Mouse (Mus musculus): ENCODE results near the gene Prox2. TPM values are rescaled to one million over a fixed set of nuclear protein-coding genes. Genes with fewer than 3 reads are reported as not detected.

The Prox2 gene
- polyA plus RNA-seq, 1 experiment = 1.9 TPM

DNA sequence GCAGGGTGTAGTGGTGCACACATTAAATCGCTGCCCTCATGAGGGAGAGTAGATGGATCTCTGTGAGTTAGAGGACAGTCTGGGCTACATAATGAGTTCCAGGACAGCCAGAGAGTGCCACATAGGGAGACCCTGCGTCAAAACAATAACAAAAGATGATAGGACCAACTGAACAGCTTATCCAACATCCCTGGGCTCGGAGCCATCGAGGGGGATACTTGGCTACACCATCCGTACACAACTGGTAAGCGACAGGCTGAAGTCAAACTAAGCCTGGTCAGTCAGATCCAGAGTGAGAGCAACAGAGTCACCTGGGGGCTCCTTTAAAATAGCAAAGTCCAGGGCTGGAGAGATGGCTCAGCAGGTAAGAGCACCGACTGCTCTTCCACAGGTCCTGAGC is 14.7 kb downstream of the Prox2 start:
- Histone ChIP-seq H3K79me2 (ENCODE audit: control insufficient read depth, insufficient read depth) (no peaks in the 10 kb centered on the region), H3K27me3 (ENCODE audit: control insufficient read depth, insufficient read depth, insufficient read length) (no peaks in the 10 kb centered on the region), H3ac (ENCODE audit: control insufficient read depth, insufficient read length) (no peak overlapping the region), H3K36me3 (ENCODE audit: control insufficient read depth, insufficient read depth) (no peaks in the 10 kb centered on the region), H3K4me3 (no peak overlapping the region), H3K4me2 (ENCODE audit: low read depth) (no peak overlapping the region)
- TF ChIP-seq SRF (IDR thresholded peaks at IDR 0.05; ENCODE audit: control insufficient read depth, insufficient read length, low read depth) (no peak), MAX (IDR thresholded peaks at IDR 0.05; ENCODE audit: low read depth) (no peak), MYOG (IDR thresholded peaks at IDR 0.05; ENCODE audit: control insufficient read depth in 1 of 3, insufficient read depth in 1 of 3, insufficient read length in 2 of 3, low read depth in 2 of 3) (no peak), POLR2A (IDR thresholded peaks at IDR 0.05; ENCODE audit: insufficient read length, low read depth) (no peak), POLR2AphosphoS2 (IDR thresholded peaks at IDR 0.05; ENCODE audit: insufficient read length, low read depth) (no peak), MYOD1 (IDR thresholded peaks at IDR 0.05; ENCODE audit: control insufficient read depth in 1 of 3, insufficient read length in 2 of 3, low read depth in 2 of 3) (no peak), TCF3 (IDR thresholded peaks at IDR 0.05; ENCODE audit: insufficient read length, low read depth) (no peak), CEBPB (IDR thresholded peaks at IDR 0.05; ENCODE audit: insufficient read depth, poor library complexity, severe bottlenecking) (no peak), USF1 (IDR thresholded peaks at IDR 0.05; ENCODE audit: low read depth) (no peak), TCF12 (IDR thresholded peaks at IDR 0.05; ENCODE audit: insufficient read depth, poor library complexity, severe bottlenecking) (no peak), REST (IDR thresholded peaks at IDR 0.05; ENCODE audit: insufficient read depth, insufficient read length) (no peak), E2F4 (IDR thresholded peaks at IDR 0.05; ENCODE audit: insufficient read depth) (no peak)

DNA sequence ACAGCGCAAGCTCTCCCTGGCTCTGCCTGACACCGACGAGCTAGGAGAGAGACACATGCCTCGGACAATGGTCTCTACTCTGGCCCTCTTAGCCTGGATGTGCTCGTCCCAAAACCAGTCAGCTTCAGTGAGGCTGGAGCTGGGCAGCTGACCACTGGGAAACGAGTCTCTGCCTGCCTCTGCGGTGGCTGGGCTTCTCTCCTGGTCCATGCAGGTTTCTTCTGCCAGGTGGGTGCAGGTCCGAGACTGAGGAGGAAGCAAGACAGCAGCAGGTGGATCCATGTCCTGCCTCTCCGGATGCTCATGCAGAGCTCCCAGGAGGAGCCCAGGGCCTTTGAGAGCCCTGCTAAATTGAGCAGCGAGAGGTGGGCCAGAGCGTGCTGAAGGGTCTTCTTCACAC is 15.4 kb downstream of the Prox2 start:
- no peaks in the 10 kb centered on the region for H3K36me3 ChIP-seq (ENCODE audit: control insufficient read depth, insufficient read depth)
- H3K4me3 ChIP-seq = no peak overlapping the region
- TF ChIP-seq TCF12 (IDR thresholded peaks at IDR 0.05; ENCODE audit: insufficient read depth, poor library complexity, severe bottlenecking) (no peak), REST (IDR thresholded peaks at IDR 0.05; ENCODE audit: insufficient read depth, insufficient read length) (no peak), TCF3 (IDR thresholded peaks at IDR 0.05; ENCODE audit: insufficient read length, low read depth) (no peak), MAX (IDR thresholded peaks at IDR 0.05; ENCODE audit: low read depth) (no peak), POLR2AphosphoS2 (IDR thresholded peaks at IDR 0.05; ENCODE audit: insufficient read length, low read depth) (no peak)
- no peak overlapping the region for H3K4me2 ChIP-seq (ENCODE audit: low read depth)
- no peak overlapping the region for H3ac ChIP-seq (ENCODE audit: control insufficient read depth, insufficient read length)
- no peaks in the 10 kb centered on the region for H3K27me3 ChIP-seq (ENCODE audit: control insufficient read depth, insufficient read depth, insufficient read length)
- H3K79me2 ChIP-seq (ENCODE audit: control insufficient read depth, insufficient read depth) = no peaks in the 10 kb centered on the region

DNA sequence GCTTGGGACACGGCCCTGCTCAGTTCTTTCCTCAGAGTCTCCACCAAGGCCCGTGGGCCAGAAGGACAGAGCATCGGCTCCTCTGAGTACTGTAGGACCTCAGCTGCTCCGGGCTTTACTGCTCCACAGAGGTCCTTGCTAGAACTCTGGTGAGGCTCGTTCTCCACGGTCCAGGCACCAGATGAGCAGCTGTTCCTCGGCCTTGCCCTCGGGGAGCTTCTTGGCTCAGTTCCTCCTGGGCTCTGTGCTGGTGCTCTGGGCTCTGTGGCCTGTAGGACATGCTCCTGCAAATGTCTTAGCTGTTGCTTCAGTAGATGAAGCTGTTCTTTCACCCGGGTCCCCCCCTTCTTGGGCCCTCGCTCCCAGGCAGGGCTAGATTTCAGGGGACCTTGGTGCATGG is 15.9 kb downstream of the Prox2 start:
- no peaks in the 10 kb centered on the region for H3K36me3 ChIP-seq (ENCODE audit: control insufficient read depth, insufficient read depth)
- no peak overlapping the region for H3ac ChIP-seq (ENCODE audit: control insufficient read depth, insufficient read length)
- H3K4me2 ChIP-seq (ENCODE audit: low read depth) = peak overlapping the region; percentile 87
- no peaks in the 10 kb centered on the region for H3K79me2 ChIP-seq (ENCODE audit: control insufficient read depth, insufficient read depth)
- no peak for TF ChIP-seq CEBPB (IDR thresholded peaks at IDR 0.05; ENCODE audit: insufficient read depth, poor library complexity, severe bottlenecking)
- no peak for TF ChIP-seq POLR2AphosphoS2 (IDR thresholded peaks at IDR 0.05; ENCODE audit: insufficient read length, low read depth)
- peak; percentile 9 for TF ChIP-seq TCF12 (IDR thresholded peaks at IDR 0.05; ENCODE audit: insufficient read depth, poor library complexity, severe bottlenecking)
- peak; percentile 54 to 93 (median 88) for TF ChIP-seq MYOG (IDR thresholded peaks at IDR 0.05; ENCODE audit: control insufficient read depth in 1 of 3, insufficient read depth in 1 of 3, insufficient read length in 2 of 3, low read depth in 2 of 3)
- no peak for TF ChIP-seq POLR2A (IDR thresholded peaks at IDR 0.05; ENCODE audit: insufficient read length, low read depth)
- TF ChIP-seq MAX (IDR thresholded peaks at IDR 0.05; ENCODE audit: low read depth) = no peak
- no peak for TF ChIP-seq USF1 (IDR thresholded peaks at IDR 0.05; ENCODE audit: low read depth)
- no peak for TF ChIP-seq E2F4 (IDR thresholded peaks at IDR 0.05; ENCODE audit: insufficient read depth)
- no peak for TF ChIP-seq TCF3 (IDR thresholded peaks at IDR 0.05; ENCODE audit: insufficient read length, low read depth)
- peak in 2 of 3 experiments; percentile 83 to 91 for TF ChIP-seq MYOD1 (IDR thresholded peaks at IDR 0.05; ENCODE audit: control insufficient read depth in 1 of 3, insufficient read length in 2 of 3, low read depth in 2 of 3)
- TF ChIP-seq SRF (IDR thresholded peaks at IDR 0.05; ENCODE audit: control insufficient read depth, insufficient read length, low read depth) = no peak
- no peak for TF ChIP-seq REST (IDR thresholded peaks at IDR 0.05; ENCODE audit: insufficient read depth, insufficient read length)
- no peaks in the 10 kb centered on the region for H3K27me3 ChIP-seq (ENCODE audit: control insufficient read depth, insufficient read depth, insufficient read length)
- H3K4me3 ChIP-seq = peak overlapping the region; percentile 3

DNA sequence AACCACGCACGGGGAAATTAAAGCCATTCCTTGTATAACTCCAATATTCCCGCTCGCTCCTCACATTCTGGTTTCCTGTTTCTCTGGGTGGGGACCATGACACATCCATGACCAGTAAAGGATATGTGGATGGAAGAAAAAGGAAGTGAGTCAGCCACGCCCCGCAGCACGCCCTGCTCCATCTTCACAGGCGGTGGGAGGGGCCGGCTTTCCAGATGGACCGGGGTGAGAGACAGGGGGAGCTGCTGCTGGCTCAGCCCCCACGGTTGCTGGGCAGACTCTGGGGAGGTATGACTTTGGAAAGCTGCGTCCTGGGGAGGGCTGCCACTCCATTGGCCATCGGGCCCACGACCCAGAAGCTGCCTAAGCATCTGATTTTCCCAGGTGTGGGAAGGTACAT is 16.5 kb downstream of the Prox2 start:
- TF ChIP-seq E2F4 (IDR thresholded peaks at IDR 0.05; ENCODE audit: insufficient read depth) (no peak), POLR2AphosphoS2 (IDR thresholded peaks at IDR 0.05; ENCODE audit: insufficient read length, low read depth) (peak; percentile 91), REST (IDR thresholded peaks at IDR 0.05; ENCODE audit: insufficient read depth, insufficient read length) (no peak), MYOD1 (IDR thresholded peaks at IDR 0.05; ENCODE audit: control insufficient read depth in 1 of 3, insufficient read length in 2 of 3, low read depth in 2 of 3) (peak in 2 of 3 experiments; percentile 1 to 3), SRF (IDR thresholded peaks at IDR 0.05; ENCODE audit: control insufficient read depth, insufficient read length, low read depth) (peak; percentile 78), POLR2A (IDR thresholded peaks at IDR 0.05; ENCODE audit: insufficient read length, low read depth) (peak; percentile 33)
- no peaks in the 10 kb centered on the region for H3K79me2 ChIP-seq (ENCODE audit: control insufficient read depth, insufficient read depth)
- no peaks in the 10 kb centered on the region for H3K27me3 ChIP-seq (ENCODE audit: control insufficient read depth, insufficient read depth, insufficient read length)
- no peak overlapping the region for H3ac ChIP-seq (ENCODE audit: control insufficient read depth, insufficient read length)
- peak overlapping the region; percentile 3 for H3K4me3 ChIP-seq
- peaks cover 3% of the 10 kb centered on the region for H3K36me3 ChIP-seq (ENCODE audit: control insufficient read depth, insufficient read depth)
- H3K4me2 ChIP-seq (ENCODE audit: low read depth) = peak overlapping the region; percentile 87

DNA sequence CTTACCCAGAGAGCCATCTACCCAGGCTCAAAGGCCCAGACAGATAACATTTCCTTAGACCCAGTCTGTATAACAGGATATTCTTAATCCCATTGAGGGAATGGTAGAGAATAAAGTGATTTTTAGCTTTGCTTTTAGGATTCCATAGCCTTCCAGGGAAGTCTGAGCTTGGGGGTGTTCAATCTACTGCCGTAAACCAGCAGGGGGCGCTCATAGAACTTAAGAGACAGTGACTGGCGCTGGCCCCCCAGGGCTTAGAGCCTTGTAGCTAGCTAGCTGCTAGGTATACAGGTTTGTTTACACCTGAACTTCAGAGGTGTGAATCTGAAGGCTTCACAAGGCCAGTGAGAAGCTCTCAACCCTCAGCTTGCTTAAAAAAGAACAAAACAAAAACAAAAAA is 18.3 kb downstream of the Prox2 start:
- Histone ChIP-seq H3K4me3 (no peak overlapping the region), H3K27me3 (ENCODE audit: control insufficient read depth, insufficient read depth, insufficient read length) (no peaks in the 10 kb centered on the region), H3K36me3 (ENCODE audit: control insufficient read depth, insufficient read depth) (peaks cover 12% of the 10 kb centered on the region), H3ac (ENCODE audit: control insufficient read depth, insufficient read length) (no peak overlapping the region), H3K4me2 (ENCODE audit: low read depth) (no peak overlapping the region), H3K79me2 (ENCODE audit: control insufficient read depth, insufficient read depth) (no peaks in the 10 kb centered on the region)
- TF ChIP-seq REST (IDR thresholded peaks at IDR 0.05; ENCODE audit: insufficient read depth, insufficient read length) = no peak
- no peak for TF ChIP-seq MYOD1 (IDR thresholded peaks at IDR 0.05; ENCODE audit: control insufficient read depth in 1 of 3, insufficient read length in 2 of 3, low read depth in 2 of 3)
- TF ChIP-seq E2F4 (IDR thresholded peaks at IDR 0.05; ENCODE audit: insufficient read depth) = no peak
- no peak for TF ChIP-seq POLR2A (IDR thresholded peaks at IDR 0.05; ENCODE audit: insufficient read length, low read depth)
- TF ChIP-seq TCF3 (IDR thresholded peaks at IDR 0.05; ENCODE audit: insufficient read length, low read depth) = no peak
- TF ChIP-seq MYOG (IDR thresholded peaks at IDR 0.05; ENCODE audit: control insufficient read depth in 1 of 3, insufficient read depth in 1 of 3, insufficient read length in 2 of 3, low read depth in 2 of 3) = no peak
- no peak for TF ChIP-seq SRF (IDR thresholded peaks at IDR 0.05; ENCODE audit: control insufficient read depth, insufficient read length, low read depth)
- no peak for TF ChIP-seq POLR2AphosphoS2 (IDR thresholded peaks at IDR 0.05; ENCODE audit: insufficient read length, low read depth)
- no peak for TF ChIP-seq TCF12 (IDR thresholded peaks at IDR 0.05; ENCODE audit: insufficient read depth, poor library complexity, severe bottlenecking)
- no peak for TF ChIP-seq MAX (IDR thresholded peaks at IDR 0.05; ENCODE audit: low read depth)
- no peak for TF ChIP-seq CEBPB (IDR thresholded peaks at IDR 0.05; ENCODE audit: insufficient read depth, poor library complexity, severe bottlenecking)
- TF ChIP-seq USF1 (IDR thresholded peaks at IDR 0.05; ENCODE audit: low read depth) = no peak

All from myocyte (in vitro differentiated cells).